Mouse (Mus musculus): ENCODE data around the gene B4galt5. TPM values are rescaled to one million over a fixed set of nuclear protein-coding genes. Genes with fewer than 3 reads are reported as not detected.

Gene B4galt5
- polyA plus RNA-seq, 2 experiments, result 2.3 TPM

DNA sequence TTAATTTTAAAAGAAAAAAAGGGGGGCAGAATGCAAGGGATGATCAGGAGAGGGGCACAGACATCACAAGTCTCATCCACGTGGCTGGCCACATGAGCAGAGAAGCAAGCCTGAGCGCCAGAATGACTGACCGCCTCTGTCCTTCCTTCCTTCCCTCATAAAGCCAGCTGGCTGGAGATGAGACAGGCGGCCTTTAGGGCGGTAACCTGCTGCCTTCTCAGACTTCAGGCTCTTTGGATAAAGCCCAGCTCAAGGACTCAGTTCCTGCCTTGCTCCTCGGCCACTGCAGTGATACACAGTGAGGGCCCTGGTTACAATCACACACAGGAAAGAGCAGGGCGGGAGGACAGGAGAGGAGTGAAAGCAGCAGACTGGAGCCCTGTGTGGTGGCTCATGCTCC lies 94.8 kb downstream of the B4galt5 start:
- DNase-seq (ENCODE audit: low read depth in 3 of 3, low spot score in 3 of 3) (no peak), ATAC-seq (ENCODE audit: insufficient read depth) (no peak)
- Histone ChIP-seq H3K4me2 (ENCODE audit: low read depth) (no peak overlapping the region), H3K4me3 (ENCODE audit: insufficient read depth in 1 of 2, low read depth in 2 of 2, low read length in 2 of 2) (no peak overlapping the region), H3K27me3 (ENCODE audit: control insufficient read depth, insufficient read depth, low read length) (no peaks in the 10 kb centered on the region), H3K27ac (no peak overlapping the region), H3K36me3 (replicated peaks; ENCODE audit: control insufficient read depth, insufficient read depth, low read depth) (no peaks in the 10 kb centered on the region), H3K9ac (replicated peaks) (no peak overlapping the region), H3K4me1 (replicated peaks; ENCODE audit: control insufficient read depth in 2 of 2, insufficient read depth in 2 of 2, low read length in 1 of 2) (no peaks in the 10 kb centered on the region), H3K9me3 (ENCODE audit: control insufficient read depth, low read length) (no peaks in the 10 kb centered on the region)
- WGBS (ENCODE audit: insufficient replicate concordance), result 47% methylated on average over 7 of the region's 7 CpGs
- no peak for TF ChIP-seq CTCF (IDR thresholded peaks at IDR 0.05; ENCODE audit: low read depth)
- TF ChIP-seq EP300 (IDR thresholded peaks at IDR 0.05; ENCODE audit: low read depth), result no peak

DNA sequence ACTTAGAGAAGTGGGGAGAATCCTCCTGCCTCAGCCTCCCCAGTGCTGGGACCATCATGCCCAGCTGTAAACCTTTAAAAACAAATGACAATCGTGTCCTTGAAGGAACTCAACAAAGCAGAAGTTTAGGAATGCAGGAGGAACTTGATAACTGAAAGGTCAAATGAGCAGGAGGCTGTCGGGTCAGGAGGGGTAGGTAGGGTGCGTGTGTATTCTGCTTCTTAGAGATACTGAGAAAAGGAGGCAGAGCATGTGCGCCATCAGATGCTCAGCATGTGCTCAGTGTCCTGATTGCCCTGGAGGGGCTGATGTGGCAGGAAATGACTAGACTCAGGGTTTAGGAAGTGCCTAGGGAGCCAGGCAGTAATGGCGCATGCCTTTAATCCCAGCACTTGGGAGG lies 95.5 kb downstream of the B4galt5 start:
- DNase-seq (ENCODE audit: low read depth in 3 of 3, low spot score in 3 of 3) (no peak), ATAC-seq (ENCODE audit: insufficient read depth) (no peak)
- Histone ChIP-seq H3K4me3 (ENCODE audit: insufficient read depth in 1 of 2, low read depth in 2 of 2, low read length in 2 of 2) (no peak overlapping the region), H3K4me2 (ENCODE audit: low read depth) (no peak overlapping the region), H3K9me3 (ENCODE audit: control insufficient read depth, low read length) (no peaks in the 10 kb centered on the region), H3K4me1 (replicated peaks; ENCODE audit: control insufficient read depth in 2 of 2, insufficient read depth in 2 of 2, low read length in 1 of 2) (no peaks in the 10 kb centered on the region), H3K27ac (no peak overlapping the region), H3K27me3 (ENCODE audit: control insufficient read depth, insufficient read depth, low read length) (no peaks in the 10 kb centered on the region), H3K9ac (replicated peaks) (no peak overlapping the region), H3K36me3 (replicated peaks; ENCODE audit: control insufficient read depth, insufficient read depth, low read depth) (no peaks in the 10 kb centered on the region)
- WGBS (ENCODE audit: insufficient replicate concordance), result 31% methylated on average over 5 of the region's 5 CpGs
- no peak for TF ChIP-seq EP300 (IDR thresholded peaks at IDR 0.05; ENCODE audit: low read depth)
- no peak for TF ChIP-seq CTCF (IDR thresholded peaks at IDR 0.05; ENCODE audit: low read depth)

DNA sequence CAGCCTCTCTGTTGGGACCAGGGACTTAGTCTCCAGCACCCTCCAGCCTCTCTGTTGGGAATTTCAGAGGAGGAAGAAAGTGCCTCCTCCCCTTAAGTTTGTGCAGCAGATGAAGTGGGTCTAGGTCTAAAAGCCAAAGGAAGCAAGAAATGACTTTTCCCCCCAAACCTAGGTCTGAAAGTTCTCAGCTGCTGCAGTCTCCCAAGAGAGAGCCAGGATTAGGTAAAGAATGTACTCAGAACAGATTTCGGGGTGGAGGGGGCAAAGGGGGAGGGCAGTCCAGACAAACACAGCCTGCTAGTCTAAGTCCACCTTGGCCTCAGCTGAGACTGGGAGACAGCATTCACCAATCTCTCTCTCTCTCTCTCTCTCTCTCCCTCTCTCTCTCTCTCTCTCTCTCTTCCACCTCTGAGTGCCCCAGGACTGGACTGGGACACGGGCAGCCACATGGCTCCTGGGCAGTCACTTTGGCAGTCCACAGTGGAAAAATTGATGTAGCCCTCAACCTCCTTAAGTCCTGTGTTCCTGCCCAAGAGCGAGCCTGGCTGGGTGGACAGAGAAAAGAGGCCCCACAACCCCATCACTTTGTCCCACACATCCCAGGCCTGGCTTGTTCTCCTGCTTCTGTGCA lies 96.8 kb downstream of the B4galt5 start:
- H3K4me2 ChIP-seq (ENCODE audit: low read depth), result no peak overlapping the region
- no peak overlapping the region for H3K4me3 ChIP-seq (ENCODE audit: insufficient read depth in 1 of 2, low read depth in 2 of 2, low read length in 2 of 2)
- ATAC-seq (ENCODE audit: insufficient read depth), result no peak
- H3K9me3 ChIP-seq (ENCODE audit: control insufficient read depth, low read length), result no peaks in the 10 kb centered on the region
- no peaks in the 10 kb centered on the region for H3K4me1 ChIP-seq (replicated peaks; ENCODE audit: control insufficient read depth in 2 of 2, insufficient read depth in 2 of 2, low read length in 1 of 2)
- H3K36me3 ChIP-seq (replicated peaks; ENCODE audit: control insufficient read depth, insufficient read depth, low read depth), result no peaks in the 10 kb centered on the region
- no peak overlapping the region for H3K27ac ChIP-seq
- no peaks in the 10 kb centered on the region for H3K27me3 ChIP-seq (ENCODE audit: control insufficient read depth, insufficient read depth, low read length)
- no peak for TF ChIP-seq CTCF (IDR thresholded peaks at IDR 0.05; ENCODE audit: low read depth)
- no peak for TF ChIP-seq EP300 (IDR thresholded peaks at IDR 0.05; ENCODE audit: low read depth)
- H3K9ac ChIP-seq (replicated peaks), result no peak overlapping the region
- WGBS (ENCODE audit: insufficient replicate concordance), result 54% methylated on average over 3 of the region's 3 CpGs
- DNase-seq (ENCODE audit: low read depth in 3 of 3, low spot score in 3 of 3), result no peak

DNA sequence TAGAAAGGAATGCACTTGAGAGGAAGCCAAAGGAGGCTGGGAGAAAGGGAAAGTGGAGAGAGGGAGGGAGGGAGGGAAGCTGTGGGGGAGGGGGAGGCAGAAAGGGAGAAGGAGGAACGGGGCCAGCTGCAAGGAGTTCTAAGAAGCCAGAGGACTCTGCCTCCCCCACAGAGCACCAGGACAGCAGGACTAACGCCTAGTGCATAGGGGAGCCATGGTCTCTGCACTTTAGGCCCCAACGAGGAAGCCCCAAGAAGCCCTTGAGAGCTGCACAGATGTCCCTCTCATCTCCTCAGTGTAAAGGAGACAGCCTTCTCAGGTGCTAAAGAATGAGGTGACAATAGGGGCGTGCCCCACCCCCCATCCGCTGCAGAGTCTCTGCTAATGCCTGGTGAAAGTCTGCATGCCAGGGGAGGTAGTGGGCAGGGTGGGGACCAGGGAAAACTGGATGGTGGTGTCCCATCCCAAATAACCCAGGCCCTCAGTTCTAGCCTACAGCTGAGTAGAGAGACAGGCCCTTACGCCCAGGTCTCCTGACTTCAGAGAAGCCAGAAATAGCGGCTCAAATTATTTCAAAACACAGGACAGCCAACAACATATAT lies 98.1 kb downstream of the B4galt5 start:
- no peak overlapping the region for H3K9ac ChIP-seq (replicated peaks)
- DNase-seq (ENCODE audit: low read depth in 3 of 3, low spot score in 3 of 3) (no peak), ATAC-seq (ENCODE audit: insufficient read depth) (no peak)
- H3K27ac ChIP-seq, result no peak overlapping the region
- H3K36me3 ChIP-seq (replicated peaks; ENCODE audit: control insufficient read depth, insufficient read depth, low read depth), result no peaks in the 10 kb centered on the region
- H3K27me3 ChIP-seq (ENCODE audit: control insufficient read depth, insufficient read depth, low read length), result no peaks in the 10 kb centered on the region
- H3K9me3 ChIP-seq (ENCODE audit: control insufficient read depth, low read length), result no peaks in the 10 kb centered on the region
- no peak overlapping the region for H3K4me3 ChIP-seq (ENCODE audit: insufficient read depth in 1 of 2, low read depth in 2 of 2, low read length in 2 of 2)
- H3K4me2 ChIP-seq (ENCODE audit: low read depth), result no peak overlapping the region
- TF ChIP-seq EP300 (IDR thresholded peaks at IDR 0.05; ENCODE audit: low read depth), result no peak
- TF ChIP-seq CTCF (IDR thresholded peaks at IDR 0.05; ENCODE audit: low read depth), result no peak
- 41% methylated on average over 7 of the region's 7 CpGs for WGBS (ENCODE audit: insufficient replicate concordance)
- H3K4me1 ChIP-seq (replicated peaks; ENCODE audit: control insufficient read depth in 2 of 2, insufficient read depth in 2 of 2, low read length in 1 of 2), result no peaks in the 10 kb centered on the region

GRCm38 (mm10) chr2:167250003-167250735 lies 98.8 kb downstream of the B4galt5 start:
- ATAC-seq (ENCODE audit: insufficient read depth) (no peak), DNase-seq (ENCODE audit: low read depth in 3 of 3, low spot score in 3 of 3) (no peak)
- Histone ChIP-seq H3K27ac (no peak overlapping the region), H3K36me3 (replicated peaks; ENCODE audit: control insufficient read depth, insufficient read depth, low read depth) (no peaks in the 10 kb centered on the region), H3K9me3 (ENCODE audit: control insufficient read depth, low read length) (no peaks in the 10 kb centered on the region), H3K4me3 (ENCODE audit: insufficient read depth in 1 of 2, low read depth in 2 of 2, low read length in 2 of 2) (no peak overlapping the region), H3K4me2 (ENCODE audit: low read depth) (no peak overlapping the region), H3K4me1 (replicated peaks; ENCODE audit: control insufficient read depth in 2 of 2, insufficient read depth in 2 of 2, low read length in 1 of 2) (no peaks in the 10 kb centered on the region), H3K9ac (replicated peaks) (no peak overlapping the region), H3K27me3 (ENCODE audit: control insufficient read depth, insufficient read depth, low read length) (no peaks in the 10 kb centered on the region)
- no peak for TF ChIP-seq EP300 (IDR thresholded peaks at IDR 0.05; ENCODE audit: low read depth)
- TF ChIP-seq CTCF (IDR thresholded peaks at IDR 0.05; ENCODE audit: low read depth), result no peak
- WGBS (ENCODE audit: insufficient replicate concordance), result 42% methylated on average over 10 of the region's 11 CpGs
